Mouse (Mus musculus): ENCODE results near the gene Camk2n1. TPM values are rescaled to one million over a fixed set of nuclear protein-coding genes. Genes with fewer than 3 reads are reported as not detected.

Camk2n1 gene
- under 1 TPM; 0.05 to 0.34 TPM for polyA plus RNA-seq (2012; fragmentation: generic; extraction: Trizol)

GRCm38 (mm10) chr4:138453753-138454570 lies at the start of gene Camk2n1:
Camk2n1 (plus strand) TSS chr4:138454314.

GRCm38 (mm10) chr4:138434347-138435316 lies 19.5 kb upstream of the Camk2n1 start, which contains the start of gene Mul1:
Mul1 (plus strand) TSS chr4:138434671.

Other genes with a start within 250 kb of the Camk2n1 start
- gene Hp1bp3, start 238.0 kb upstream of the Camk2n1 start, polyA plus RNA-seq (2012; fragmentation: generic; extraction: Trizol) = 10 to 100 TPM in 1 of 2 experiments, 1 to 10 TPM in 1; 9.9 to 69.8 TPM
- under 1 TPM; 0.06 to 0.35 TPM for gene Sh2d5, start 203.9 kb upstream of the Camk2n1 start, polyA plus RNA-seq (2012; fragmentation: generic; extraction: Trizol)
- gene Kif17, start 203.9 kb upstream of the Camk2n1 start, polyA plus RNA-seq (2012; fragmentation: generic; extraction: Trizol) = under 1 TPM; 0.04 to 0.37 TPM
- 100 to 1,000 TPM; 147 to 257 TPM for gene Ddost, start 149.6 kb upstream of the Camk2n1 start, polyA plus RNA-seq (2012; fragmentation: generic; extraction: Trizol)
- gene Pink1, start 128.0 kb upstream of the Camk2n1 start, polyA plus RNA-seq (2012; fragmentation: generic; extraction: Trizol) = 10 to 100 TPM; 19.0 to 74.3 TPM
- gene Cda, start 86.3 kb upstream of the Camk2n1 start, polyA plus RNA-seq (2012; fragmentation: generic; extraction: Trizol) = 10 to 100 TPM; 64.5 to 81.4 TPM
- not detected for gene Fam43b, start 57.8 kb upstream of the Camk2n1 start, polyA plus RNA-seq (2012; fragmentation: generic; extraction: Trizol)
- 10 to 100 TPM; 15.4 to 17.9 TPM for gene Mul1, start 19.6 kb upstream of the Camk2n1 start, polyA plus RNA-seq (2012; fragmentation: generic; extraction: Trizol)
- not detected for gene Vwa5b1, start 181.6 kb downstream of the Camk2n1 start, polyA plus RNA-seq (2012; fragmentation: generic; extraction: Trizol)

All from C3H10T1/2 (cell line).